Mouse (Mus musculus) layer of hippocampus, adult 9-10 months (tissue): ENCODE measurements around the gene Fam198a.

ENCODE experiments used
- DNase-seq: peaks from one replicate; pipeline ENCODE4 v3.0.0; 2022; ENCODE audit warnings: low spot score

The Fam198a gene

GRCm38 (mm10) chr9:121950418-121951113 is at the start of gene Fam198a:
Gene Fam198a, plus strand, starts transcription at chr9:121950988.
- no peak for DNase-seq

GRCm38 (mm10) chr9:121901710-121902700 is 48.8 kb upstream of the Fam198a start:
- no peak for DNase-seq

- DNase-seq: no peak
These were observed 47.1 kb upstream of the Fam198a start for GRCm38 (mm10) chr9:121903476-121904305.

GRCm38 (mm10) chr9:121904319-121904718 is 46.5 kb upstream of the Fam198a start:
- no peak for DNase-seq

GRCm38 (mm10) chr9:121904946-121905345 is 45.8 kb upstream of the Fam198a start:
- no peak for DNase-seq

- DNase-seq: no peak
These were observed 45.1 kb upstream of the Fam198a start for GRCm38 (mm10) chr9:121905556-121906185.

- no peak for DNase-seq
These were observed 44.3 kb upstream of the Fam198a start for GRCm38 (mm10) chr9:121906456-121906855.

GRCm38 (mm10) chr9:121907356-121908070 is 43.3 kb upstream of the Fam198a start:
- DNase-seq: no peak

- no peak for DNase-seq
These were observed 42.5 kb upstream of the Fam198a start for GRCm38 (mm10) chr9:121908321-121908720.

GRCm38 (mm10) chr9:121909635-121910034 is 41.2 kb upstream of the Fam198a start:
- no peak for DNase-seq

GRCm38 (mm10) chr9:121911196-121911595 is 39.6 kb upstream of the Fam198a start:
- no peak for DNase-seq

GRCm38 (mm10) chr9:121912786-121913185 is 38.0 kb upstream of the Fam198a start:
- no peak for DNase-seq

GRCm38 (mm10) chr9:121914226-121914757 is 36.5 kb upstream of the Fam198a start:
- DNase-seq: no peak

GRCm38 (mm10) chr9:121915056-121915455 is 35.7 kb upstream of the Fam198a start:
- DNase-seq: no peak

GRCm38 (mm10) chr9:121916102-121916501 is 34.7 kb upstream of the Fam198a start, which contains the start of gene Cyp8b1:
Gene Cyp8b1, minus strand, starts transcription at chr9:121916305.
- no peak for DNase-seq

- no peak for DNase-seq
These were observed 31.7 kb upstream of the Fam198a start for GRCm38 (mm10) chr9:121919027-121919501.

GRCm38 (mm10) chr9:121923443-121923842 is 27.3 kb upstream of the Fam198a start:
- DNase-seq: no peak

- no peak for DNase-seq
These were observed 26.9 kb upstream of the Fam198a start for GRCm38 (mm10) chr9:121923906-121924305.

GRCm38 (mm10) chr9:121924901-121925560 is 25.8 kb upstream of the Fam198a start:
- DNase-seq: no peak

GRCm38 (mm10) chr9:121925959-121926358 is 24.8 kb upstream of the Fam198a start:
- DNase-seq: no peak
